Mouse (Mus musculus) cerebellum, adult 18-20 months (tissue): ENCODE results near the gene Pitx2.

Experiments
- DNase-seq, 2 experiments: peaks; one replicate each; pipeline ENCODE4 v3.0.0; 2021

Gene Pitx2

GRCm38 (mm10) chr3:129199609-129200500 is at the start of gene Pitx2:
Pitx2 (plus strand) TSS chr3:129199878.
- no peak for DNase-seq

- DNase-seq: no peak
Observed at GRCm38 (mm10) chr3:129150001-129150400, 49.7 kb upstream of the Pitx2 start.

GRCm38 (mm10) chr3:129151096-129151685 is 48.5 kb upstream of the Pitx2 start:
- no peak for DNase-seq

- DNase-seq: no peak
Observed at GRCm38 (mm10) chr3:129158812-129159370, 40.8 kb upstream of the Pitx2 start.

- DNase-seq: no peak
Observed at GRCm38 (mm10) chr3:129161333-129162035, 38.2 kb upstream of the Pitx2 start.

- DNase-seq: no peak
Observed at GRCm38 (mm10) chr3:129164246-129164645, 35.4 kb upstream of the Pitx2 start.

- DNase-seq: no peak
Observed at GRCm38 (mm10) chr3:129165715-129166114, 34.0 kb upstream of the Pitx2 start.

GRCm38 (mm10) chr3:129166684-129167083 is 33.0 kb upstream of the Pitx2 start:
- DNase-seq: no peak

GRCm38 (mm10) chr3:129170416-129170815 is 29.3 kb upstream of the Pitx2 start:
- no peak for DNase-seq

GRCm38 (mm10) chr3:129171789-129172188 is 27.9 kb upstream of the Pitx2 start:
- no peak for DNase-seq

- DNase-seq: no peak
Observed at GRCm38 (mm10) chr3:129194436-129194835, 5.2 kb upstream of the Pitx2 start.

- DNase-seq: no peak
Observed at GRCm38 (mm10) chr3:129195036-129195435, 4.6 kb upstream of the Pitx2 start.

GRCm38 (mm10) chr3:129195816-129196549 is 3.7 kb upstream of the Pitx2 start:
- DNase-seq: no peak

- DNase-seq: no peak
Observed at GRCm38 (mm10) chr3:129196550-129196919, 3.1 kb upstream of the Pitx2 start.

- DNase-seq: no peak
Observed at GRCm38 (mm10) chr3:129197035-129197434, 2.6 kb upstream of the Pitx2 start.

- DNase-seq: no peak
Observed at GRCm38 (mm10) chr3:129197786-129198626, 1.7 kb upstream of the Pitx2 start.

- DNase-seq: no peak
Observed at GRCm38 (mm10) chr3:129198627-129198903, 1.1 kb upstream of the Pitx2 start.

GRCm38 (mm10) chr3:129199160-129199608 is 494 bp upstream of the Pitx2 start:
- DNase-seq: no peak

- no peak for DNase-seq
Observed at GRCm38 (mm10) chr3:129200501-129200890, 818 bp downstream of the Pitx2 start.

GRCm38 (mm10) chr3:129201156-129201555 is 1.5 kb downstream of the Pitx2 start:
- no peak for DNase-seq

GRCm38 (mm10) chr3:129201681-129202255 is 2.1 kb downstream of the Pitx2 start:
- no peak for DNase-seq
